Mouse (Mus musculus) heart, adult 11 months (tissue): ENCODE measurements around the gene Tmem107.

Experiments used
- DNase-seq: peaks from one replicate; pipeline ENCODE4 v3.0.0; 2022

Gene Tmem107

GRCm38 (mm10) chr11:69095511-69096231 is 25.1 kb downstream of the Tmem107 start:
- peak; percentile 97 for DNase-seq

DNA sequence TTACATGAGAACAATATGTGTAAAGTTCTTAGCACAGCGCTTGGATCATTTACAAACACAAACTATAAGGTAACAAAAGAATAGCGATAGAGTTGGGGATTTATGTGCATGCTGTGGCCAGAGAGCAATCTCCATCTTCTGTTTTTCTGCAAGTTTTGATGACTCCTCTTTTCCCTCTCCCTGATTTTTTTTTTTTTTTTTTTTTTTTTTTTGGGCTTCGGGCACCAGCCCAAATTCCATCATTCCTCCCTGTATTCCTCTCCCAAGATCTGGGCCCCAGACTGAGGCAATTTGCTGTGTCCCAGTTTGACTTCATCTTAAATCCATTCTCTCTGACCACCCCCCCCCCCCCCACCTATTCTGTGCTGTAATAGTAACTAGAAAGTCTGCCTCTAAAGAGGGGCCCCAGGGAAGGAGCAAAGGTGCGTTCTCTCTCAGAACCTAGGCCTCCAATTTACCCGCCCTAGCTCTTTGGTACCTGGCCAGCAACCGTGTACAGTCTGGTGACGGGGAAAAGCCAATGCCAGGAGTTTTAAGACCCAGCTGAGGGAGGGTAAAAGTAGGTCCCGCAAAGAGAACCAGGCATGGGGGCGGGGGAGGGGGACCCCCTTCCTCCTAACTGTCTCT is 25.9 kb downstream of the Tmem107 start:
- no peak for DNase-seq

DNA sequence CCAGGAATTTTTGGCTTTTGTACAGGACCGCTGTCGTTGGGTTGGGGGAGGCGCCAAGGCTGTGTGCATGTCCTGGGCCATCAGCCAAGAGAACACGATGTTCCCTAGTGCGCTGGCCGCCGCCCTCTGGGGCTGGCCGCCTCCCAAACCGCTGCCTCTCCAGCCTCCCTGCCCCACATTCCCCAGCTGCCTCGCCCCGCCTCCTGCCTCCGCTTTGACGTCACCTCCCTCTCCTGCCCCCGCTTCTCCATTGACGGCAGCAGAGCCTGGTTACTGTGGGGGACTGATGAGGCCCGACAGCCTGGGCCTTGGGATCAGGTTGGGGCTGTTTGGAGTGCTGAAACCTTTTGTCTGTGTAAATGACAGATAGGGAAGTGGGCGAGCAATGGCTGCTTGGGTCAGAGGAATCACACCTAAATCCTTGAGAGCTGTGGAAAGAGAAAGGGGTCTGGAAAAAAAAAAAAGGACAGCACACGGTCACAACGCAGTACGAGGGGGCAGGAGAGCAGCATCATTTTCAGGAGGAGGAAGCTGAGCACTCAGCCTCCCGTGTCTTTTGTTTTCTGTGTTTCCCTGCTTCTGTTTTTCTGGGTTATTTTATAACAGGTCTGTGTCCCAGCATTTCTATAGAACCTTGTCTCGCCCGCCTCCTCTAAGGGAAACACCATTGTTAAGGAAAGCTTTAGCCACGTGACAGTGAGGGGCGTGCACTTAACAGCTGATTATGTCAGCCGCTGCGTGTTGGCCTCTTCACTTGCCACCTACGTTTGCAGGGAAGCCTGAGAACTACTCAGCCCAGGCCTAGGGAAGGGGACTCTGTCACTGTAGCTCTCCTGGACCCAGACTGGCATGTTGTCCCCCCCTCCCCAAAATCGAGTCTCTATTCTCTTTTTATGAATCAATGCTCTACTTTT is 26.6 kb downstream of the Tmem107 start:
- peak; percentile 100 for DNase-seq

DNA sequence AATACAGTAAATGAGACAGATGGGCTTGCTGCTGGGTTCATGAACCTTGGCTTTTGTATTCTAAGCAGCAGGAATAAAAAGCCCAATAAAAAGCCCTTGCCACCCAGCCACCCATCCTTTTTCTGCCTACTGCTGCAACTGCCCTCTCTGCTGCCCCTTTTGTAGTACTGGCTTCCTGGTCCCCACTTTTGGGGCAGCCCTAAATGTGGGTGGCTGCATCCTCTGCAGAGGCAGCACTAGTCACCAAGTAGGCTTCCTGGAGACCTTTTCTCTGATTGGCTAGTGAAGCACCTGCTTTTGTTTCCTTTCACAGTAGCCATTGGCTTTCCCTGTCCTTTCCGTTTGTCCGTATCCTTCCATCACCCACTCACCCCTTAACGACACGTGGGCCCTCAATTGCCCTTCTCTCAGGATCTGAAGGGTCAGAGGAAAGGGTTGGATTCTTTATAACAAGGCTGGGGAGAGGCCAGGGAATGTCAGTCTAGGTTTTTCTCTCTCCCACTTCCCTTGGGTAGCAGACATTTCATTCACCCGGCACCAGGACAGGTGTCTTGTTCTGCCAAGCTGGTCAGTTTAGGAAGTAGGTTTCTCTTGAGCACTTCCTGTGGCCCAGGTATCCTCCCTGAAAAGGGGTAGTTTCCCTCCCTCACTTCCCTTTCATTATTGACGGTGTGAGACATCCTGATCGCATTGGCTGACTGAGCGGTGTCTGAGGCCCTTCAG is 27.6 kb downstream of the Tmem107 start:
- no peak for DNase-seq

DNA sequence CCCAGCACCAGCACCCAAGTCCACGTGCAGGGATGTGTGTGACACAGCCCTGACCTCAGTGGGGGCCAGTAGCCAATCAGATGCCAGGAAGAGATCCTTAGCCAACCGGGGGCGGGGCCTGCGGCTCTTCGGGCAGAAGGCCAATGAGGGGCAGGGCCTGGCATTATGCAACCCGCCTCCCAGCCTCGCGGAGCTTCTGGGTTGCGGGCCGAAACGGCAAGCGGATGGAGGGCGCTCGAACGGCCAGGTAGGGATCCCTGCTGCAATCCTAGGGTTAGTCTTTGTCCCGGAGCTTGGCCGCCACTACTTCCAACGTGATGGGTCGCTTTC is 28.1 kb downstream of the Tmem107 start:
- peak; percentile 100 for DNase-seq

DNA sequence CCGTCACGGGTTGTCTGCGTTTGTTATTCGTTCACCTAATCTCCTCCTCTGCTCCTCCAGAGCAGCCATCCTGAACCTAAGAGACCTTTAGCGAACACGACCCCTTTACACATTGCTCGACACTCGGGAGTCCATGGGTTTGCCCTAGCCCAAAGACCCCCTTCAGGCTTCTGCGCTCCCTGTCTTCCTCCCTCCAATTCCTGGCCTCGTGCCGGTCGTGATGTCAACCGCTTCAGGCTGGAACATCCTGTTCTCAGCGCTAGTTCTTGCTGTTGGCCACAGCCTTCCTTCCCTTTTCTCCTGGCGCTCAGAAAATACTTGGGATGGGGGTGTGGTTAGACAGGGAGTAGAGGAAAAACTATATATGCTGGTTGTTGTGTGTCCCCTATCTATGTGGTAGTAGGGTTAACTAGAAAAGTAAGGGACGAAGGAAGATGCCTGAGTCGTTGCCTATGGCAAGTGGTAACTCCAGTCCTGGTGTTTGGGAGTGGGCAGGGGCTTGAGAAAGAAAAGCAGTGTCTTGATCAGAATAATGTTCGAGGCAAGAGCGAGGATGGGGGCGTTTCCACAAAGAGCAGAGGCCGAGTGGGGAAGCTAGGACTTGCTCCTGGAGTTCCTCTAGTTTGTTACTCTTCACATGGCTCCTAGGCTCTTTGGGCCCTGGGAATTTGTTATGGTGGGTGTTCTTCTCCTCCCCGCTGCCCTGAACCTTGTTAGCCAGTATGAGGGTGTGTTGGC is 28.7 kb downstream of the Tmem107 start:
- peak; percentile 99 for DNase-seq

GRCm38 (mm10) chr11:69099915-69100345 is 29.3 kb downstream of the Tmem107 start:
- DNase-seq = peak; percentile 100

- DNase-seq = peak; percentile 98
Measured at GRCm38 (mm10) chr11:69100639-69101360, 30.2 kb downstream of the Tmem107 start.

GRCm38 (mm10) chr11:69101604-69102402 is 31.2 kb downstream of the Tmem107 start:
- peak; percentile 95 for DNase-seq

- DNase-seq = peak; percentile 94
Measured at GRCm38 (mm10) chr11:69102403-69102725, 31.8 kb downstream of the Tmem107 start.

DNA sequence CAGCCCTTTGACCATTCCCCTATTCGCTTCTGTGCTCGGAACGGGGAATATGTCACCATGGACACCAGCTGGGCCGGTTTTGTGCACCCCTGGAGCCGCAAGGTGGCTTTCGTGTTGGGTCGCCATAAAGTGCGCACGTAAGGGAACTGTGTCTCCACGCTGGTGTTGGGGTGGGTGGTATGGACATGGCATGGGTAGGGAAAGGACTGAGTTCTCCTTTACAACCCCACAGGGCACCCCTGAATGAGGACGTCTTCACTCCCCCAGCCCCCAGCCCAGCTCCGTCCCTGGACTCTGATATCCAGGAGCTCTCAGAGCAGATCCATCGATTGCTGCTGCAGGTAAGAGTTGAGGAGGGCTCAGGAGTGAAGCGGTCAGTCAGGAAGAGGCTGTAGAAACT is 32.5 kb downstream of the Tmem107 start:
- DNase-seq = peak; percentile 93

DNA sequence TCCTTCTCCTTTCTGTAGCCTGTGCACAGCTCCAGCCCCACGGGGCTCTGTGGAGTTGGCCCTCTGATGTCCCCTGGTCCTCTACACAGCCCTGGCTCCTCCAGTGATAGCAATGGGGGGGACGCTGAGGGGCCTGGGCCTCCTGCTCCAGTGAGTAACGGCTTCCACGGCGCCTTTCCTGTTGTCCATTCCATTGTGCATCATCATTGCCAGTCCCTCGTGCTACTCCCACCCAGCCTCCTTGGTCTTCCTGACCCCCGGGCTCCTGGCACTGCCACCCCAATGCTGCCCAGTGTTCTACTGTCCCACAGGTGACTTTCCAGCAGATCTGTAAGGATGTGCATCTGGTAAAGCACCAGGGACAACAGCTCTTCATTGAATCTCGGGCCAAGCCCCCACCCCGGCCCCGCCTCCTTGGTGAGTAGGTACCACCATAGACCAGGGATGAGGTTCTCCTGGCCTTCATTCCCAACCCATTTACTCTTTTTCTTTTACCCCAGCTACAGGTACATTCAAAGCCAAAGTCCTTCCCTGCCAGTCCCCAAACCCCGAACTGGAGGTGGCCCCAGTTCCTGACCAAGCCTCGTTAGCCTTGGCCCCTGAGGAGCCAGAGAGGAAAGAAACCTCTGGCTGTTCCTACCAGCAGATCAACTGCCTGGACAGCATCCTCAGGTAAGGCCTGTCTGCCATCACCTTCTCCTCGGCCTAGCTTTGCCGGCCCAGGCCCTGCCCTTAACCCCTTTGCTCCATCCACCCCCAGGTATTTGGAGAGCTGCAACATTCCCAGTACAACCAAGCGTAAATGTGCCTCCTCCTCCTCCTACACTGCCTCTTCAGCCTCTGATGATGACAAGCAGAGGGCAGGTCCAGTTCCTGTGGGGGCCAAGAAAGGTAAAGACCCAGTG is 33.2 kb downstream of the Tmem107 start:
- DNase-seq = peak; percentile 94

GRCm38 (mm10) chr11:69104487-69104886 is 33.9 kb downstream of the Tmem107 start:
- DNase-seq = peak; percentile 95

DNA sequence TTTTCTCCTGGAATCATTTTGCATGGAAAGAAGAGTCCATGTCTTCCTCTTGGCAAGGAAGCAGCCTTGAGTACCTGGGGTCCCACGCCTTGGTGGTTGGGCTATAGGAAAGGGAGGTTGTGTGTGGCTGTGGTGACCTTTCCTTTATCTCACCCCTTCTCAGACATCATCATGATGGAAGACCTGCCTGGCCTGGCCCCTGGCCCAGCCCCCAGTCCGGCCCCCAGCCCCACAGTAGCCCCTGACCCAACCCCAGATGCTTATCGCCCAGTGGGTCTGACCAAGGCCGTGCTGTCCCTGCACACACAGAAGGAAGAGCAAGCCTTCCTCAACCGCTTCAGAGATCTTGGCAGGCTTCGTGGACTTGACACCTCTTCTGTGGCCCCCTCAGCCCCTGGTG is 34.6 kb downstream of the Tmem107 start:
- DNase-seq = peak; percentile 92

GRCm38 (mm10) chr11:69105796-69106195 is 35.2 kb downstream of the Tmem107 start:
- peak; percentile 90 for DNase-seq

GRCm38 (mm10) chr11:69106299-69106698 is 35.7 kb downstream of the Tmem107 start:
- peak; percentile 95 for DNase-seq

- peak; percentile 94 for DNase-seq
Measured at GRCm38 (mm10) chr11:69106842-69107241, 36.2 kb downstream of the Tmem107 start.

GRCm38 (mm10) chr11:69107676-69108075 is 37.1 kb downstream of the Tmem107 start:
- DNase-seq = peak; percentile 93

DNA sequence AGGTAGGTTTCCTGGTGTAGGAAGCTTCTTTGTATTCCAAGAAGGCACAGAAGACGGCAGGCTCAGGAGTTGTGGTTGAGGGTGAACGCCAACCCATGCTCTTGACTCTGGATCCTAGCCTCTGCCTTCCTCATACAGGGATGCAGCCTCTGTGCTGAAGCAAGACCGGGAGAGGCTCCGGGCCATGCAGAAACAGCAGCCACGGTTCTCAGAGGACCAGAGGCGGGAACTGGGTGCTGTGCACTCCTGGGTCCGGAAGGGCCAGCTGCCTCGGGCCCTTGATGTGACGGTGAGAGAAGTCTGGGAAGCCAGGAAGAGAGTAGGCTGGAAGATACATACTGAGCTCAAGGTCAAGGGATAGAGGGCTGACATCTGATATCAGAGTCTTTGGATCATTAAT is 37.6 kb downstream of the Tmem107 start:
- DNase-seq = peak; percentile 89
